Mouse (Mus musculus) urinary bladder, postnatal 10 days (tissue): ENCODE measurements at regions not wholly inside any gene's neighbourhood (a gene's known extent, or its start where the extent isn't known, plus 50 kb on each side); places are given as distances from the start of the nearest gene placed in this dataset.

Experiments used
- DNase-seq: peaks from one replicate; pipeline ENCODE4 v3.0.0; 2022; ENCODE audit warnings: low spot score

GRCm38 (mm10) chr16:78015401-78015800, 285.9 kb upstream of the Cxadr start:
- DNase-seq: no peak

GRCm38 (mm10) chr16:78013049-78013819, 288.1 kb upstream of the Cxadr start:
- no peak for DNase-seq

GRCm38 (mm10) chr16:78004016-78004415, 297.3 kb upstream of the Cxadr start:
- no peak for DNase-seq

GRCm38 (mm10) chr16:77992986-77993385, 308.3 kb upstream of the Cxadr start:
- DNase-seq: no peak

- no peak for DNase-seq
Observed at GRCm38 (mm10) chr16:77989791-77990325, 311.4 kb upstream of the Cxadr start.

GRCm38 (mm10) chr16:77989139-77989538, 312.1 kb upstream of the Cxadr start:
- no peak for DNase-seq

GRCm38 (mm10) chr16:77986884-77987529, 314.3 kb upstream of the Cxadr start:
- no peak for DNase-seq

GRCm38 (mm10) chr16:77948785-77949184, 346.9 kb upstream of the Gm11146 start:
- DNase-seq: no peak

- DNase-seq: no peak
Observed at GRCm38 (mm10) chr16:77945442-77945841, 343.5 kb upstream of the Gm11146 start.

- no peak for DNase-seq
Observed at GRCm38 (mm10) chr16:77931025-77931723, 329.3 kb upstream of the Gm11146 start.

GRCm38 (mm10) chr16:77914160-77915070, 312.5 kb upstream of the Gm11146 start:
- DNase-seq: no peak

GRCm38 (mm10) chr16:77894247-77894646, 292.4 kb upstream of the Gm11146 start:
- DNase-seq: no peak

GRCm38 (mm10) chr16:77893690-77894089, 291.8 kb upstream of the Gm11146 start:
- DNase-seq: no peak

- no peak for DNase-seq
Observed at GRCm38 (mm10) chr16:77892731-77893130, 290.8 kb upstream of the Gm11146 start.

- DNase-seq: no peak
Observed at GRCm38 (mm10) chr16:77889348-77889747, 287.5 kb upstream of the Gm11146 start.

- no peak for DNase-seq
Observed at GRCm38 (mm10) chr16:77885060-77885679, 283.3 kb upstream of the Gm11146 start.

GRCm38 (mm10) chr16:77884495-77884894, 282.6 kb upstream of the Gm11146 start:
- no peak for DNase-seq

GRCm38 (mm10) chr16:77877006-77877405, 275.1 kb upstream of the Gm11146 start:
- no peak for DNase-seq

- no peak for DNase-seq
Observed at GRCm38 (mm10) chr16:77863246-77863645, 261.4 kb upstream of the Gm11146 start.

- DNase-seq: no peak
Observed at GRCm38 (mm10) chr16:77852066-77852781, 250.3 kb upstream of the Gm11146 start.
